Mouse (Mus musculus) limb, embryonic 15.5 days (tissue): ENCODE results near the gene Chd5. TPM values are rescaled to one million over a fixed set of nuclear protein-coding genes. Genes with fewer than 3 reads are reported as not detected.

Experiments used
- ATAC-seq: fragments of 200-750 bp; cut with Nextera tagmentation; 2 replicates; pipeline ENCODE4 v1.8.0; 2017; ENCODE audit warnings: low read depth, moderate TSS enrichment; ENCODE audit not compliant: insufficient number of reproducible peaks, low FRiP score, low TSS enrichment
- H3K27ac ChIP-seq: fragments of 300-500 bp; sonication (generic); 2 replicates; pipeline ENCODE4 v1.5.1; 2015; ENCODE audit warnings: moderate library complexity, mild to moderate bottlenecking, inconsistent platforms
- H3K27me3 ChIP-seq: fragments of 300-500 bp; sonication (generic); 2 replicates; pipeline ENCODE4 v1.6.1; 2015; ENCODE audit warnings: inconsistent platforms
- H3K36me3 ChIP-seq: fragments of 300-500 bp; sonication (generic); 2 replicates; pipeline ENCODE4 v1.6.1; 2015; ENCODE audit warnings: inconsistent platforms
- H3K4me1 ChIP-seq: fragments of 300-500 bp; sonication (generic); 2 replicates; pipeline ENCODE4 v1.6.1; 2015; ENCODE audit warnings: inconsistent platforms
- H3K4me2 ChIP-seq: fragments of 300-500 bp; sonication (generic); 2 replicates; pipeline ENCODE4 v1.6.1; 2015; ENCODE audit warnings: mild to moderate bottlenecking, inconsistent platforms
- H3K4me3 ChIP-seq: fragments of 300-500 bp; sonication (generic); 2 replicates; pipeline ENCODE4 v1.5.1; 2015; ENCODE audit warnings: mild to moderate bottlenecking, inconsistent platforms
- H3K9ac ChIP-seq: fragments of 300-500 bp; sonication (generic); 2 replicates; pipeline ENCODE4 v1.6.1; 2015; ENCODE audit warnings: inconsistent platforms
- H3K9me3 ChIP-seq: fragments of 300-500 bp; sonication (generic); 2 replicates; pipeline ENCODE4 v1.6.1; 2016; ENCODE audit warnings: inconsistent platforms
- WGBS: fragments of 180-500 bp; shearing (Covaris S2); methylation state at CpG from one replicate; pipeline ENCODE4 v1.1.7; 2015; 5-methylcytosine and 5-hydroxymethylcytosine counted together
- polyA plus RNA-seq: library from polyadenylated mRNA; unstranded; fragments of >200 nt; fragmentation: Nextera tagmentation; extraction: Ambion mirVana; gene quantifications from 2 replicates; pipeline ENCODE4 v1.2.1, GENCODE M21; 2015

Chd5 gene
- polyA plus RNA-seq, 1 experiment from 2014 or later = 0.63 TPM

GRCm38 (mm10) chr4:152300375-152300774 lies 38.1 kb upstream of the Chd5 start:
- no peak overlapping the region for H3K9ac ChIP-seq
- H3K4me3 ChIP-seq = no peak overlapping the region
- no peaks in the 10 kb centered on the region for H3K9me3 ChIP-seq
- peaks cover 21% of the 10 kb centered on the region for H3K4me1 ChIP-seq
- no peak for ATAC-seq
- H3K4me2 ChIP-seq = no peak overlapping the region
- no peak overlapping the region for H3K27ac ChIP-seq
- 86% methylated on average over 8 of the region's 8 CpGs for WGBS
- H3K27me3 ChIP-seq = peaks cover 6% of the 10 kb centered on the region; the same call in 1 of the 2 replicates
- H3K36me3 ChIP-seq = peaks cover 59% of the 10 kb centered on the region

GRCm38 (mm10) chr4:152302012-152302411 lies 36.4 kb upstream of the Chd5 start:
- Histone ChIP-seq H3K4me1 (peaks cover 18% of the 10 kb centered on the region), H3K9me3 (no peaks in the 10 kb centered on the region), H3K36me3 (peaks cover 70% of the 10 kb centered on the region), H3K27ac (no peak overlapping the region), H3K27me3 (no peaks in the 10 kb centered on the region), H3K9ac (no peak overlapping the region), H3K4me2 (no peak overlapping the region), H3K4me3 (no peak overlapping the region)
- WGBS = 84% methylated on average over 11 of the region's 11 CpGs
- ATAC-seq = no peak

GRCm38 (mm10) chr4:152303172-152303571 lies 35.3 kb upstream of the Chd5 start:
- Histone ChIP-seq H3K9me3 (no peaks in the 10 kb centered on the region), H3K36me3 (peaks cover 75% of the 10 kb centered on the region), H3K9ac (no peak overlapping the region), H3K4me1 (peaks cover 11% of the 10 kb centered on the region), H3K27me3 (no peaks in the 10 kb centered on the region), H3K27ac (no peak overlapping the region), H3K4me2 (no peak overlapping the region), H3K4me3 (no peak overlapping the region)
- 92% methylated on average over 10 of the region's 10 CpGs for WGBS
- ATAC-seq = no peak

- H3K27ac ChIP-seq = no peak overlapping the region
- peaks cover 83% of the 10 kb centered on the region for H3K36me3 ChIP-seq
- H3K4me1 ChIP-seq = no peaks in the 10 kb centered on the region
- no peak overlapping the region for H3K4me3 ChIP-seq
- H3K9ac ChIP-seq = no peak overlapping the region
- no peak overlapping the region for H3K4me2 ChIP-seq
- ATAC-seq = no peak
- H3K27me3 ChIP-seq = no peaks in the 10 kb centered on the region
- H3K9me3 ChIP-seq = no peaks in the 10 kb centered on the region
- WGBS = 93% methylated on average over 6 of the region's 6 CpGs
Measured at GRCm38 (mm10) chr4:152304685-152305084, 33.8 kb upstream of the Chd5 start.

GRCm38 (mm10) chr4:152305991-152306390 lies 32.5 kb upstream of the Chd5 start:
- WGBS = 77% methylated on average over 6 of the region's 6 CpGs
- no peak overlapping the region for H3K4me3 ChIP-seq
- H3K9me3 ChIP-seq = no peaks in the 10 kb centered on the region
- H3K27ac ChIP-seq = no peak overlapping the region
- H3K4me2 ChIP-seq = no peak overlapping the region
- H3K36me3 ChIP-seq = peaks cover 70% of the 10 kb centered on the region
- H3K9ac ChIP-seq = no peak overlapping the region
- no peaks in the 10 kb centered on the region for H3K4me1 ChIP-seq
- peaks cover 11% of the 10 kb centered on the region for H3K27me3 ChIP-seq
- no peak for ATAC-seq

- H3K4me2 ChIP-seq = no peak overlapping the region
- H3K9ac ChIP-seq = no peak overlapping the region
- 82% methylated on average over 9 of the region's 9 CpGs for WGBS
- no peak overlapping the region for H3K27ac ChIP-seq
- no peak overlapping the region for H3K4me3 ChIP-seq
- ATAC-seq = 0 out of 2 replicates have a peak, but pooled peaks have one; percentile 4
- H3K36me3 ChIP-seq = peaks cover 55% of the 10 kb centered on the region
- H3K4me1 ChIP-seq = peaks cover 5% of the 10 kb centered on the region; the same call in 1 of the 2 replicates
- peaks cover 27% of the 10 kb centered on the region for H3K27me3 ChIP-seq
- H3K9me3 ChIP-seq = no peaks in the 10 kb centered on the region
Measured at GRCm38 (mm10) chr4:152307542-152307941, 30.9 kb upstream of the Chd5 start.

- peaks cover 73% of the 10 kb centered on the region for H3K27me3 ChIP-seq
- H3K27ac ChIP-seq = no peak overlapping the region
- H3K4me3 ChIP-seq = peak overlapping the region; percentile 33; the same call in 1 of the 2 replicates
- ATAC-seq = no peak
- no peak overlapping the region for H3K9ac ChIP-seq
- H3K4me1 ChIP-seq = peaks cover 26% of the 10 kb centered on the region
- H3K4me2 ChIP-seq = peak overlapping the region; percentile 58; the same call in 1 of the 2 replicates
- no peaks in the 10 kb centered on the region for H3K9me3 ChIP-seq
- H3K36me3 ChIP-seq = peaks cover 15% of the 10 kb centered on the region
- 2% methylated on average over 14 of the region's 14 CpGs for WGBS
Measured at GRCm38 (mm10) chr4:152312186-152312585, 26.3 kb upstream of the Chd5 start.

- peaks cover 83% of the 10 kb centered on the region for H3K27me3 ChIP-seq
- peak overlapping the region; percentile 33 for H3K4me3 ChIP-seq
- peaks cover 29% of the 10 kb centered on the region for H3K4me1 ChIP-seq
- H3K36me3 ChIP-seq = peaks cover 11% of the 10 kb centered on the region
- H3K9ac ChIP-seq = no peak overlapping the region
- peak overlapping the region; percentile 58 for H3K4me2 ChIP-seq
- ATAC-seq = no peak
- H3K9me3 ChIP-seq = no peaks in the 10 kb centered on the region
- WGBS = under 1% methylated on average over 29 of the region's 29 CpGs
- H3K27ac ChIP-seq = no peak overlapping the region
Measured at GRCm38 (mm10) chr4:152313211-152313632, 25.2 kb upstream of the Chd5 start.

- H3K9ac ChIP-seq = no peak overlapping the region
- H3K27ac ChIP-seq = no peak overlapping the region
- peaks cover 5% of the 10 kb centered on the region; the same call in 1 of the 2 replicates for H3K36me3 ChIP-seq
- no peaks in the 10 kb centered on the region for H3K9me3 ChIP-seq
- peaks cover 34% of the 10 kb centered on the region for H3K4me1 ChIP-seq
- ATAC-seq = no peak
- H3K4me3 ChIP-seq = no peak overlapping the region
- peaks cover 91% of the 10 kb centered on the region for H3K27me3 ChIP-seq
- peak overlapping the region; percentile 58; the same call in 1 of the 2 replicates for H3K4me2 ChIP-seq
Measured at GRCm38 (mm10) chr4:152313934-152314333, 24.5 kb upstream of the Chd5 start.

- WGBS = under 1% methylated on average over 43 of the region's 43 CpGs
- H3K36me3 ChIP-seq = no peaks in the 10 kb centered on the region
- no peak overlapping the region for H3K9ac ChIP-seq
- H3K4me1 ChIP-seq = peaks cover 36% of the 10 kb centered on the region
- no peaks in the 10 kb centered on the region for H3K9me3 ChIP-seq
- H3K27me3 ChIP-seq = peaks cover 85% of the 10 kb centered on the region
- H3K4me3 ChIP-seq = peak overlapping the region; percentile 26
- H3K4me2 ChIP-seq = peak overlapping the region; percentile 38
- ATAC-seq = no peak
- H3K27ac ChIP-seq = no peak overlapping the region
Measured at GRCm38 (mm10) chr4:152315498-152316213, 22.8 kb upstream of the Chd5 start.

- Histone ChIP-seq H3K9me3 (no peaks in the 10 kb centered on the region), H3K9ac (no peak overlapping the region), H3K4me1 (peaks cover 30% of the 10 kb centered on the region), H3K36me3 (no peaks in the 10 kb centered on the region), H3K27me3 (peaks cover 65% of the 10 kb centered on the region), H3K4me2 (no peak overlapping the region), H3K4me3 (no peak overlapping the region), H3K27ac (no peak overlapping the region)
- ATAC-seq = no peak
- 78% methylated on average over 6 of the region's 6 CpGs for WGBS
Measured at GRCm38 (mm10) chr4:152317631-152318033, 20.8 kb upstream of the Chd5 start.

- Histone ChIP-seq H3K27me3 (peaks cover 55% of the 10 kb centered on the region), H3K36me3 (no peaks in the 10 kb centered on the region), H3K9me3 (no peaks in the 10 kb centered on the region), H3K9ac (no peak within 1 kb of the TSS), H3K4me1 (peaks cover 20% of the 10 kb centered on the region), H3K4me3 (peak within 1 kb of the TSS; percentile 12; the same call in 1 of the 2 replicates), H3K4me2 (peak within 1 kb of the TSS; percentile 13; the same call in 1 of the 2 replicates), H3K27ac (no peak within 1 kb of the TSS)
- WGBS = 6% methylated on average over 26 of the region's 26 CpGs
- ATAC-seq = no peak
Measured at GRCm38 (mm10) chr4:152318517-152319234, 19.8 kb upstream of the Chd5 start, which contains the start of gene Rnf207. Gene Rnf207 (minus strand): TSS chr4:152318993.
